Mouse (Mus musculus) lung, postnatal 0 days (tissue): ENCODE data around the gene Mapk10.

Experiments used
- CTCF ChIP-seq: IDR thresholded peaks from 2 replicates; pipeline ENCODE4 v1.5.1; 2016; ENCODE audit warnings: antibody characterized with exemption, mild to moderate bottlenecking
- EP300 ChIP-seq: IDR thresholded peaks from 2 replicates; pipeline ENCODE4 v1.6.1; 2016; ENCODE audit warnings: antibody characterized with exemption, mild to moderate bottlenecking, control low read depth

DNA sequence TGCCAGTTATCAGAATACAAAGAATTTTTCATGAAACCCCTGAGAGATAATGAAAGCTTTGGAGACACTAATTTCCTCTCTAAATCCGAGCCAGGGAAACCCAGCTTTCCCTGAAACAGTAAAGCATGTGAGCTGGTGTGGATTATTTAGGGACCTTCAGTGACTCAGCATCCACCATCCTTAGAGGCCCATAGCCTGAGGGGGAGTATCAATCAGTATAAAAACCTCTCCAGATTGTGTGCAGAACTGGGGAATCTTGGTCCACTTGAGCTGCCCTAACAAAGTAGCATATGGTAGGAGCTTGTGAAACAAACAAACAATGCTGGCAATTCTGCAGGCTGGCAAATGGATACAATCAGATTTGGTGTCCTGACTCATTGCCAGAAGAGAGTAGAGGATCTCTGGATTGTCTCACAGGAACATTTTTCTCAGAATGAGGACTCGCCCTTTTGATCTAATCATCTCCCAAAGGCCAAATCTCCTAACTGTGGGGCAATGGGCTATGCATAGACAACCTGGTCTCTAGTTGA is 13.3 kb downstream of the Mapk10 start:
- no peak for TF ChIP-seq CTCF
- TF ChIP-seq EP300, result no peak
